Mouse (Mus musculus): ENCODE measurements at regions not wholly inside any gene's neighbourhood (a gene's known extent, or its start where the extent isn't known, plus 50 kb on each side); places are given as distances from the start of the nearest gene placed in this dataset.

GRCm38 (mm10) chr9:115720306-115720705 lies 188.9 kb upstream of the Gadl1 start:
- DNase-seq (ENCODE audit: low spot score in 2 of 2), result no peak

DNA sequence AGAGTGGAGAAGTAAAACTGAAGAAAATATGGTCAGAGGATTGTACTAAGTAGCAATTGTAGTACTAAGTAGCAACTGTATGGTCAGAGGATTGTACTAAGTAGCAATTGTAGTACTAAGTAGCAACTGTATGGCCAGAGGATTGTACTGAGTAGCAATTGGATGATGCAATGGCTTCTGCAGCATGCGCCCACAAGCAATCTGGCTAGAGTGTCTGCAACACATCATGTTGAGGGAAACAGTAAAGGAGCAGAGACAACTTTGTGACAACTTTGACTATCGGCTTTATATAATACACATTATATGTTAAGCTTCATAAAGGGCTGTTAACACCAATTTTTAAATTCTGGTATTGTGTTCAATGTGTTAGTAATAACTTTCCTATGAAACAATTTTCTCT lies 188.4 kb upstream of the Gadl1 start:
- intact Hi-C loops (cut with DNase I), result no loop called here
- DNase-seq (ENCODE audit: low spot score in 2 of 2), result peak in 1 of 2 experiments; percentile 37

More at GRCm38 (mm10) chr9:115720306-115720705, 188.9 kb upstream of the Gadl1 start:
- intact Hi-C loops (cut with DNase I), result no loop called here

- DNase-seq (ENCODE audit: low spot score in 2 of 2), result no peak
- intact Hi-C loops (cut with DNase I), result no loop called here
Measured at GRCm38 (mm10) chr9:115724063-115724462, 185.2 kb upstream of the Gadl1 start.

DNA sequence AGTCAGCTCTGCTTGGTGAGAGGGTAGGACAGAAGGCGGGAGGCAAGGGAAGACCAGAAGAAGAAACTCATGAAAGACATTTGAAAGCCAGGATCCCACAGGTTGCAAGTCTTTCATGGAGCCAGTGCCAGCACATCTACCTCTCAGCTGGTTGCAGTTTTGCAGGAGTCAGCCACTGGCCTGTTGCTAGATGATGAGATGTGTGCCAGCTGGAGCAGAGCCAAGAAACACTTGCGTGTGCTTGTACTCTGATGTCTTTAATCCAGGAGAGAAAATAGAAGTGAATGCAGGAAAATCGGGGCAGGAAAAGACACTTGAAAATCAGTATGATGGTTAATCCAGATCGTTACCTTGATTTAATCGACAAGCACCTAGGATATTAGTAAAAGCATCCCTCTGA lies 181.9 kb upstream of the Gadl1 start:
- peak in 1 of 2 experiments; percentile 28 for DNase-seq (ENCODE audit: low spot score in 2 of 2)
- intact Hi-C loops (cut with DNase I), result no loop called here

- DNase-seq (ENCODE audit: low spot score in 2 of 2), result no peak
- intact Hi-C loops (cut with DNase I), result no loop called here
Measured at GRCm38 (mm10) chr9:115731557-115731956, 177.7 kb upstream of the Gadl1 start.

DNA sequence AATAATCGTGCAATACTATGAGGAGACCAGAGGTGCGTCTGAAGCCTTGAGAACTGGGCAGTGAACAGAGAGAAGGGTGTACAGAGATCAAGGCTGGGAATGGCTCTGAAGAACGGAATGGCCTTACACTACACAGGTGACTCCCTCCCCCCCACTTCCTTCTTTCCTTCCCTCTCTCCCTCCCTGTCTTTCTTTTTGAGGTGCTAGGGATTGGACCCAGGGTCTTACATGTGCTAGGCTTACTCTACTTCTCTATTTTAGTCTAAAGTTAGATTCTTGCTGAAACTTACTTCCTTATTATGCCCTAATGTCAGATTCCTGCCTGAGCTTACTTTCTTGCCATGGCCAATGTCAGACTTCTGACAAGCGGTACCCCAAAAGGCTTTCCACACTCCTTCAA lies 176.2 kb upstream of the Gadl1 start:
- no peak for DNase-seq (ENCODE audit: low spot score in 2 of 2)

GRCm38 (mm10) chr9:115739984-115740383 lies 169.3 kb upstream of the Gadl1 start:
- no peak for DNase-seq (ENCODE audit: low spot score in 2 of 2)
- intact Hi-C loops (cut with DNase I), result no loop called here

More for the DNA sequence above, 176.2 kb upstream of the Gadl1 start:
- intact Hi-C loops (cut with DNase I), result no loop called here

GRCm38 (mm10) chr9:115746436-115746835 lies 162.8 kb upstream of the Gadl1 start:
- DNase-seq (ENCODE audit: low spot score in 2 of 2), result peak in 1 of 2 experiments; percentile 9
- intact Hi-C loops (cut with DNase I), result no loop called here

DNA sequence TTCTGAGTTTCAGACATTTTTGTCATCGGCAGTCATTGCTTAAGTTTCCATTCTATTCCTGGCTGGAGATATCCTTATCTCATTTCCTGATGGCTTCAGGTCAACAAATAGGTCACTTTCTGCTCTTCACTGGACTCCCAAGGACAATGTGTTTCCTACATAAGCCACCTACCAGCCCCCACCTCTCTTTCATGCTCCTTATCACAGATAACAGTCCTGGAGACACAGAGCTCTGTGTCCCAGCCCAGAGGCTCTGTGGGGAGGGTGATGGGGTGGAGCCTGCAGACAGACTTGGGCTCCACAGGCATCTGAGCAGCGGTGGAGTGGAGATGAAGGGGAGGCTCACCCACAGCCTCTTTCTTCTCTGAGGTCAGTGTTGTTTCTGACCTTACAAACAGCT lies 148.8 kb upstream of the Gadl1 start:
- intact Hi-C loops (cut with DNase I), result no loop called here
- DNase-seq (ENCODE audit: low spot score in 2 of 2), result no peak

GRCm38 (mm10) chr9:115764136-115764535 lies 145.1 kb upstream of the Gadl1 start:
- intact Hi-C loops (cut with DNase I), result no loop called here
- DNase-seq (ENCODE audit: low spot score in 2 of 2), result no peak

GRCm38 (mm10) chr9:115766471-115766870 lies 142.8 kb upstream of the Gadl1 start:
- no peak for DNase-seq (ENCODE audit: low spot score in 2 of 2)
- intact Hi-C loops (cut with DNase I), result no loop called here

- DNase-seq (ENCODE audit: low spot score in 2 of 2), result no peak
- intact Hi-C loops (cut with DNase I), result no loop called here
Measured at GRCm38 (mm10) chr9:115775112-115775511, 134.1 kb upstream of the Gadl1 start.

DNA sequence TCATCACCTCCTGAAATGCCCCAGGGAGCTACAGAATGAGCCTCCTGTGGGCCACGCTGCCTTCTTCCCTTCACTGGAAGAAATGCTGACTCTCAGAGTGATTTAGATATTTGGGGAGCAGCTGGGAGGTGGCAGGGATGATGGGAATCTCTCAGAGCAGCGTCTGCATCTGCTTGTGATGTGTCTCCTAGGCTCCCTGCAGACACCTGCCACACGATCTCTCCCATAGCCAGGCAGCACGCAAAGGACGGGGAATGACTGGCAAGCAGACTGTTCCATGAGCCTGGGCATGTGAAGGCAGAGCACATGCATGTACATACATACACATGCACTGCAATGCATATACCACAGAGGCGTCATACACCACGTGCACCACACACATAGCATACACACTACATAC lies 133.4 kb upstream of the Gadl1 start:
- peak; percentile 10 to 31 for DNase-seq (ENCODE audit: low spot score in 2 of 2)
- intact Hi-C loops (cut with DNase I), result no loop called here

DNA sequence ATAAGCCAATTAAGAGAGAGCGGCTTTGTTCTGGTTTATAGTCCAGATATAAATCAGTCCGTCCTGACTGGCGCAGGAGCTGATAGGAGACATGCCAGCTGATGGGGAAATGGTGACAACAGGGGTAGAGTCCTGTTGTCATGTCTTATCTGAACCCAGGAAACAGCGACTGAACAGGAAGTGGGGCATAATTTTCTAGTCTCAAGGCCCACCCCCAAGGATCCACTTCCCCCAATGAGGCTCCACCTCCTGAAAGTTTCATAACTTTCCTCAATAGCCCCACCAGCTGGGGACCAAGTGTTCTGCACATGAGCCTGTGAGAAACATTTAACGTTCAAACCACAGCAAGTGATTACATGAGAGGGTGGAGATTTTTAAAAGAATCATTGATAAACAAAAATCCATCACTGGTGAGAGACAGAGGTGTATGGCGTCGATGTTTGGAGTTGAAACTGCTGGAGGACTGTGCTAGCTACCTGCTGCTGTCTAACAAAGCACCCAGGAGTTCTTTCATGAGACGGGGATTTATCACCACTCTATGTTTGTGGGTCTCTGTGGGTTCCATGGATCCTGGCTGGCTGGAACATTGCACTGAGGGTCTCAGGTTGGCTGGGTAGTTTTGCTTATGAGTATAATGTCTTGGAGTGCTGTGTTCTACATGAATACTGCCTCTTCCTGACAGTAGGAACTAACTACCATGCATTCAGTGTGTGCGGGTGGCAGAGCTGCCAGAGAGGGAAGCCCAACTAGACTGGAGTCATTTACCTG lies 132.0 kb upstream of the Gadl1 start:
- no peak for DNase-seq (ENCODE audit: low spot score in 2 of 2)
- intact Hi-C loops (cut with DNase I), result no loop called here

DNA sequence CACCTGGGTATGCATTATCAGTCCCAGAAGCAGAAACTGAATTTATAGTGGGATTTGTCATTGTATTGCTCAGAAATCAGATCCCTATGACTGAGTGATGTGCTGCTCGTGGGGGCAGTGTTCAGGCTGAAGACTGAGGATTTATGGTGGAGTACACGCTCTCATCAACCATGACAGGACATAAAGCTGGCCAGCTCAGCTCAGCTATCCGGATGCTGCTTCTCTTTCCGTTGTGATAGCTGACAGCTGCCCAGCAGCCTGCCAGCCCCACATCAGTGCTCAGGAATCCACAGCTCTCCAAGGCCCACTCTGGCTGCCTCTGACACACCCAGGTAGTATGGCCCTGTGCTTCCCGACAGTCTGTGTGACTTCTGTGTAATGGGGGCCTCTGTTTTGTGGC lies 130.4 kb upstream of the Gadl1 start:
- intact Hi-C loops (cut with DNase I), result loop anchor here (2.0 kb wide), 1 partner anchor 36 kb away; no protein-coding TSS in a partner anchor
- no peak for DNase-seq (ENCODE audit: low spot score in 2 of 2)

GRCm38 (mm10) chr9:115799330-115799729 lies 109.9 kb upstream of the Gadl1 start:
- intact Hi-C loops (cut with DNase I), result no loop called here
- DNase-seq (ENCODE audit: low spot score in 2 of 2), result no peak

- intact Hi-C loops (cut with DNase I), result no loop called here
Measured at GRCm38 (mm10) chr9:115800624-115801023, 108.6 kb upstream of the Gadl1 start.

DNA sequence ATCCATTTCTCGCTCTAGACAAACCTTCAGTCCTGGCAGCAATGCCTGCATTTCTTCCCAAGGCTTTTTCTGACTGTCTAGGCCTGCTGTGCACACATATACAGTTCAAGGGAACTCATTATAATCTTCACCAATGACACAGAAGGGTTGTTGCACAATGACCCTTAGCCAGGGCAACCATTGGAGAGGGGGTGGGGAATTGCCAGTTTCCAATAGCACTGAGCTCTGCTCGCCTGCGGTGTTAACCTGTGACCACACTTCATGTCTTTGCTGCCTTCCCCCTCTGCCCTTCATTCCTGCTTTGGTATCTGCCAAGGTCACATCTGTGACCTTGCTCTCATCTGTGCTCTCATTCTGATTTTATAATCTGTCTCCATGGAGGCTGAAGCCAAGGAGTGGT lies 106.2 kb upstream of the Gadl1 start:
- DNase-seq (ENCODE audit: low spot score in 2 of 2), result no peak

More at GRCm38 (mm10) chr9:115800624-115801023, 108.6 kb upstream of the Gadl1 start:
- DNase-seq (ENCODE audit: low spot score in 2 of 2), result no peak

GRCm38 (mm10) chr9:115805224-115805623 lies 104.0 kb upstream of the Gadl1 start:
- DNase-seq (ENCODE audit: low spot score in 2 of 2), result peak in 1 of 2 experiments; percentile 3
- intact Hi-C loops (cut with DNase I), result no loop called here

More for the DNA sequence above, 106.2 kb upstream of the Gadl1 start:
- intact Hi-C loops (cut with DNase I), result no loop called here

- intact Hi-C loops (cut with DNase I), result no loop called here
- no peak for DNase-seq (ENCODE audit: low spot score in 2 of 2)
Measured at GRCm38 (mm10) chr9:115806018-115806702, 103.1 kb upstream of the Gadl1 start.

DNA sequence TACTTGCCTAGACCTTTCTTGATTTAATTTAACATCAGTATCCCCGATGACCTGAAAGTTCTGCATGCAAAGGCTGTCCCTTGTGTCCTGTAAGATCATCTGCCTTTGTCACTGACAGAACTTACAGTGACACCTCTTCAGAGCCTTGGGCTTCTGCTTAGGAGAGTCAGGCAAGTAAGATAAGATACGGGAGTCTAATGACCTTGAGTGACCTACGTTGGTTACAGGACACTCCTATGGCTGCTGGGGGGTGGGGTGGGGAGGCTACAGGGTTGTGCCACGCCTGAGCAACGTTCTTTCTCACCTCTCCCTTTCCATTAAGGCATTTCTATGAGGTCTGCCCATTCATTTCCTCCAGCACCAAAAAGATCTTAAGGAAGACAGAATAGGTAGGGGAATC lies 69.1 kb upstream of the Gadl1 start:
- intact Hi-C loops (cut with DNase I), result no loop called here
- DNase-seq (ENCODE audit: low spot score in 2 of 2), result no peak
